Mouse (Mus musculus): ENCODE results near the gene Mycbp2. TPM values are rescaled to one million over a fixed set of nuclear protein-coding genes. Genes with fewer than 3 reads are reported as not detected.
A peak's percentile ranks its signal among the peaks of the same experiment; 100 is the strongest.

Gene Mycbp2
- total and polyA plus RNA-seq, 2 experiments from 2014 or later, result 49.3 to 113 TPM

GRCm38 (mm10) chr14:103345011-103345410 is 1.6 kb downstream of the Mycbp2 start:
- ATAC-seq (no peak), DNase-seq (no peak)
- TF ChIP-seq CTCF (IDR thresholded peaks at IDR 0.05; ENCODE audit: low read depth), result no peak
- Histone ChIP-seq H3K36me3 (ENCODE audit: insufficient read depth) (no peaks in the 10 kb centered on the region), H3K9me3 (ENCODE audit: low read length) (no peaks in the 10 kb centered on the region), H3K27me3 (ENCODE audit: insufficient read depth, low read length) (no peaks in the 10 kb centered on the region), H3K27ac (ENCODE audit: low read depth, low read length) (no peak overlapping the region), H3K4me1 (ENCODE audit: insufficient read depth) (peaks cover 19% of the 10 kb centered on the region), H3K4me2 (ENCODE audit: low read depth) (peak overlapping the region; percentile 52), H3K9ac (peak overlapping the region; percentile 83), H3K4me3 (ENCODE audit: low read depth, low read length) (peak overlapping the region; percentile 84)
- 26% methylated on average over 2 of the region's 2 CpGs for WGBS

GRCm38 (mm10) chr14:103343791-103344190 is 2.8 kb downstream of the Mycbp2 start:
- no peaks in the 10 kb centered on the region for H3K36me3 ChIP-seq (ENCODE audit: insufficient read depth)
- peaks cover 19% of the 10 kb centered on the region for H3K4me1 ChIP-seq (ENCODE audit: insufficient read depth)
- H3K4me2 ChIP-seq (ENCODE audit: low read depth), result peak overlapping the region; percentile 36
- H3K9me3 ChIP-seq (ENCODE audit: low read length), result no peaks in the 10 kb centered on the region
- peak overlapping the region; percentile 24 for H3K4me3 ChIP-seq (ENCODE audit: low read depth, low read length)
- no peak overlapping the region for H3K9ac ChIP-seq
- no peaks in the 10 kb centered on the region for H3K27me3 ChIP-seq (ENCODE audit: insufficient read depth, low read length)
- no peak for ATAC-seq
- H3K27ac ChIP-seq (ENCODE audit: low read depth, low read length), result no peak overlapping the region
- DNase-seq, result no peak
- 60% methylated on average over 5 of the region's 5 CpGs for WGBS
- TF ChIP-seq CTCF (IDR thresholded peaks at IDR 0.05; ENCODE audit: low read depth), result no peak

- no peak for TF ChIP-seq CTCF (IDR thresholded peaks at IDR 0.05; ENCODE audit: low read depth)
- DNase-seq, result no peak
- Histone ChIP-seq H3K9me3 (ENCODE audit: low read length) (no peaks in the 10 kb centered on the region), H3K27me3 (ENCODE audit: insufficient read depth, low read length) (no peaks in the 10 kb centered on the region), H3K9ac (no peak overlapping the region), H3K36me3 (ENCODE audit: insufficient read depth) (no peaks in the 10 kb centered on the region), H3K4me2 (ENCODE audit: low read depth) (no peak overlapping the region), H3K4me1 (ENCODE audit: insufficient read depth) (peaks cover 19% of the 10 kb centered on the region), H3K27ac (ENCODE audit: low read depth, low read length) (no peak overlapping the region), H3K4me3 (ENCODE audit: low read depth, low read length) (no peak overlapping the region)
- no peak for ATAC-seq
- 73% methylated on average over 1 of the region's 1 CpGs for WGBS
These were observed 5.0 kb downstream of the Mycbp2 start for GRCm38 (mm10) chr14:103341385-103342294.

- Histone ChIP-seq H3K4me2 (ENCODE audit: low read depth) (no peak overlapping the region), H3K27ac (ENCODE audit: low read depth, low read length) (no peak overlapping the region), H3K9me3 (ENCODE audit: low read length) (no peaks in the 10 kb centered on the region), H3K27me3 (ENCODE audit: insufficient read depth, low read length) (no peaks in the 10 kb centered on the region), H3K4me3 (ENCODE audit: low read depth, low read length) (no peak overlapping the region), H3K36me3 (ENCODE audit: insufficient read depth) (peaks cover 18% of the 10 kb centered on the region), H3K4me1 (ENCODE audit: insufficient read depth) (no peaks in the 10 kb centered on the region), H3K9ac (no peak overlapping the region)
- no peak for TF ChIP-seq CTCF (IDR thresholded peaks at IDR 0.05; ENCODE audit: low read depth)
- DNase-seq (no peak), ATAC-seq (no peak)
- WGBS, result 98% methylated on average over 4 of the region's 4 CpGs
These were observed 33.7 kb downstream of the Mycbp2 start for GRCm38 (mm10) chr14:103312926-103313325.

- no peak overlapping the region for H3K4me2 ChIP-seq (ENCODE audit: low read depth)
- ATAC-seq (no peak), DNase-seq (no peak)
- peaks cover 18% of the 10 kb centered on the region for H3K36me3 ChIP-seq (ENCODE audit: insufficient read depth)
- no peak overlapping the region for H3K9ac ChIP-seq
- no peaks in the 10 kb centered on the region for H3K27me3 ChIP-seq (ENCODE audit: insufficient read depth, low read length)
- H3K9me3 ChIP-seq (ENCODE audit: low read length), result no peaks in the 10 kb centered on the region
- no peak for TF ChIP-seq CTCF (IDR thresholded peaks at IDR 0.05; ENCODE audit: low read depth)
- no peak overlapping the region for H3K4me3 ChIP-seq (ENCODE audit: low read depth, low read length)
- H3K27ac ChIP-seq (ENCODE audit: low read depth, low read length), result no peak overlapping the region
- no peaks in the 10 kb centered on the region for H3K4me1 ChIP-seq (ENCODE audit: insufficient read depth)
- 95% methylated on average over 2 of the region's 2 CpGs for WGBS
These were observed 50.4 kb downstream of the Mycbp2 start for GRCm38 (mm10) chr14:103296227-103296626.

GRCm38 (mm10) chr14:103286650-103287049 is 60.0 kb downstream of the Mycbp2 start:
- no peak for DNase-seq
- Histone ChIP-seq H3K4me3 (ENCODE audit: low read depth, low read length) (no peak overlapping the region), H3K36me3 (ENCODE audit: insufficient read depth) (peaks cover 25% of the 10 kb centered on the region), H3K4me1 (ENCODE audit: insufficient read depth) (no peaks in the 10 kb centered on the region), H3K27me3 (ENCODE audit: insufficient read depth, low read length) (no peaks in the 10 kb centered on the region), H3K9ac (no peak overlapping the region), H3K9me3 (ENCODE audit: low read length) (no peaks in the 10 kb centered on the region), H3K27ac (ENCODE audit: low read depth, low read length) (no peak overlapping the region), H3K4me2 (ENCODE audit: low read depth) (no peak overlapping the region)
- ATAC-seq, result no peak
- TF ChIP-seq CTCF (IDR thresholded peaks at IDR 0.05; ENCODE audit: low read depth), result no peak
- WGBS, result 89% methylated on average over 2 of the region's 2 CpGs

GRCm38 (mm10) chr14:103276667-103277066 is 69.9 kb downstream of the Mycbp2 start:
- Histone ChIP-seq H3K4me2 (ENCODE audit: low read depth) (no peak overlapping the region), H3K4me1 (ENCODE audit: insufficient read depth) (no peaks in the 10 kb centered on the region), H3K9me3 (ENCODE audit: low read length) (no peaks in the 10 kb centered on the region), H3K4me3 (ENCODE audit: low read depth, low read length) (no peak overlapping the region), H3K27ac (ENCODE audit: low read depth, low read length) (no peak overlapping the region), H3K27me3 (ENCODE audit: insufficient read depth, low read length) (no peaks in the 10 kb centered on the region), H3K36me3 (ENCODE audit: insufficient read depth) (peaks cover 8% of the 10 kb centered on the region), H3K9ac (no peak overlapping the region)
- WGBS, result 90% methylated on average over 4 of the region's 4 CpGs
- TF ChIP-seq CTCF (IDR thresholded peaks at IDR 0.05; ENCODE audit: low read depth), result no peak
- DNase-seq (no peak), ATAC-seq (no peak)
